Mouse (Mus musculus): ENCODE measurements at regions not wholly inside any gene's neighbourhood (a gene's known extent, or its start where the extent isn't known, plus 50 kb on each side); places are given as distances from the start of the nearest gene placed in this dataset.

DNA sequence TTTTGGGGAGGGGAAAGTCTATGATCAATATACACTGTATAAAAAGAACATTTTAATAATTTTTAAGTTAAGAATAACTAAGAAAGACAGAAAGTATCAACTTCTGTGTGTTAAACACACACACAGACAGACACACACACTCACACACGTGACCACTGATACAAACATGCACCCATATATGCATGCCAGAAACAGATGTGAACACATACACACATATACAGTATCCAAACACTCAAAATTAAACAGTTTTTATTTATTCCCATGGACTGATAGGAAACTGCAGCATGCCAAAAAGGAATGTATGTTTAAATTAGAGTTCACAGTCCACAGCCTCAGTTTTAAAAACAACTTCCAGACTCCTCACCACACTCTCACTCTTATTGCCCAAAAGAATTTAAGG lies 203.4 kb upstream of the Tbl1x start:
- TF ChIP-seq POLR2A (IDR thresholded peaks at IDR 0.05; ENCODE audit: control insufficient read depth, low read depth, low read length) (no peak), CTCF (IDR thresholded peaks at IDR 0.05; ENCODE audit: control insufficient read depth, insufficient read depth, insufficient replicate concordance, low read depth, low read length) (no peak)
